Mouse (Mus musculus) lung, postnatal 14 days (tissue): ENCODE measurements around the gene Emilin1.
A peak's percentile ranks its signal among the peaks of the same experiment; 100 is the strongest.

Source experiments
- DNase-seq: peaks from one replicate; pipeline ENCODE4 v3.0.0; 2021

Gene Emilin1

GRCm38 (mm10) chr5:30927945-30928529 is 14.8 kb downstream of the Emilin1 start:
- peak; percentile 26 for DNase-seq

- peak; percentile 86 for DNase-seq
Observed at GRCm38 (mm10) chr5:30930121-30930520, 16.9 kb downstream of the Emilin1 start.

GRCm38 (mm10) chr5:30930846-30931245 is 17.6 kb downstream of the Emilin1 start:
- DNase-seq: no peak

- no peak for DNase-seq
Observed at GRCm38 (mm10) chr5:30931378-30931777, 18.2 kb downstream of the Emilin1 start.

GRCm38 (mm10) chr5:30933705-30934104 is 20.5 kb downstream of the Emilin1 start:
- DNase-seq: no peak

- no peak for DNase-seq
Observed at GRCm38 (mm10) chr5:30934725-30935461, 21.7 kb downstream of the Emilin1 start.

GRCm38 (mm10) chr5:30943004-30943403 is 29.8 kb downstream of the Emilin1 start:
- DNase-seq: peak; percentile 26

- no peak for DNase-seq
Observed at GRCm38 (mm10) chr5:30944344-30944743, 31.1 kb downstream of the Emilin1 start.

- peak; percentile 56 for DNase-seq
Observed at GRCm38 (mm10) chr5:30944956-30945781, 32.0 kb downstream of the Emilin1 start, which contains the start of gene Cgref1. TSS of gene Cgref1 (minus strand) at chr5:30945591.

- DNase-seq: no peak
Observed at GRCm38 (mm10) chr5:30948620-30949019, 35.4 kb downstream of the Emilin1 start.

GRCm38 (mm10) chr5:30949654-30950326 is 36.6 kb downstream of the Emilin1 start:
- peak; percentile 93 for DNase-seq

- DNase-seq: no peak
Observed at GRCm38 (mm10) chr5:30950451-30950850, 37.2 kb downstream of the Emilin1 start.

GRCm38 (mm10) chr5:30950922-30951321 is 37.7 kb downstream of the Emilin1 start:
- no peak for DNase-seq

- DNase-seq: no peak
Observed at GRCm38 (mm10) chr5:30951706-30952105, 38.5 kb downstream of the Emilin1 start.

- no peak for DNase-seq
Observed at GRCm38 (mm10) chr5:30952551-30952950, 39.3 kb downstream of the Emilin1 start.

- no peak for DNase-seq
Observed at GRCm38 (mm10) chr5:30954065-30954464, 40.9 kb downstream of the Emilin1 start.

- no peak for DNase-seq
Observed at GRCm38 (mm10) chr5:30954556-30954955, 41.4 kb downstream of the Emilin1 start.

GRCm38 (mm10) chr5:30955751-30956150 is 42.5 kb downstream of the Emilin1 start:
- DNase-seq: no peak

- no peak for DNase-seq
Observed at GRCm38 (mm10) chr5:30957891-30958290, 44.7 kb downstream of the Emilin1 start.

- no peak for DNase-seq
Observed at GRCm38 (mm10) chr5:30959198-30959854, 46.1 kb downstream of the Emilin1 start.

GRCm38 (mm10) chr5:30959966-30960501 is 46.8 kb downstream of the Emilin1 start, which contains the start of gene Preb:
TSS of gene Preb (minus strand) at chr5:30960361.
- DNase-seq: peak; percentile 99

GRCm38 (mm10) chr5:30960814-30961213 is 47.6 kb downstream of the Emilin1 start:
- no peak for DNase-seq
